Mouse (Mus musculus) heart, embryonic 16.5 days (tissue): ENCODE measurements at regions not wholly inside any gene's neighbourhood (a gene's known extent, or its start where the extent isn't known, plus 50 kb on each side); places are given as distances from the start of the nearest gene placed in this dataset.

Experiments used
- ATAC-seq: fragments of 200-750 bp; cut with Nextera tagmentation; replicated peaks from 2 replicates; pipeline ENCODE4 v1.8.0; 2017; ENCODE audit warnings: moderate number of reproducible peaks; ENCODE audit not compliant: insufficient read depth, low FRiP score; ENCODE audit errors: extremely low read depth
- H3K27ac ChIP-seq: fragments of 300-500 bp; sonication (generic); 2 replicates; pipeline ENCODE4 v1.5.1; 2014; ENCODE audit warnings: mild to moderate bottlenecking, low read length, control low read depth, moderate library complexity
- H3K27me3 ChIP-seq: fragments of 300-500 bp; sonication (generic); 2 replicates; pipeline ENCODE4 v1.6.1; 2014; ENCODE audit warnings: low read length, mixed read lengths; ENCODE audit not compliant: control insufficient read depth, insufficient read depth
- H3K36me3 ChIP-seq: fragments of 300-500 bp; sonication (generic); 2 replicates; pipeline ENCODE4 v1.6.1; 2014; ENCODE audit not compliant: control insufficient read depth, insufficient read depth
- H3K4me1 ChIP-seq: fragments of 300-500 bp; sonication (generic); 2 replicates; pipeline ENCODE4 v1.6.1; 2014; ENCODE audit warnings: low read length, mixed read lengths; ENCODE audit not compliant: control insufficient read depth, insufficient read depth
- H3K4me2 ChIP-seq: fragments of 300-500 bp; sonication (generic); 2 replicates; pipeline ENCODE4 v1.6.1; 2014; ENCODE audit warnings: low read depth, mild to moderate bottlenecking, control low read depth, low read length
- H3K4me3 ChIP-seq: fragments of 300-500 bp; sonication (generic); 2 replicates; pipeline ENCODE4 v1.5.1; 2014; ENCODE audit warnings: mild to moderate bottlenecking, control low read depth, low read length
- H3K9ac ChIP-seq: fragments of 300-500 bp; sonication (generic); 2 replicates; pipeline ENCODE4 v1.6.1; 2014; ENCODE audit warnings: low read length, control low read depth
- H3K9me3 ChIP-seq: fragments of 300-500 bp; sonication (generic); replicated peaks from 2 replicates; pipeline ENCODE4 v1.6.1; 2016; ENCODE audit warnings: low read length; ENCODE audit not compliant: control insufficient read depth
- WGBS: fragments of 180-500 bp; shearing (Covaris S2); extraction: QIAGEN DNeasy Blood & Tissue Kit; methylation state at CpG from one replicate; pipeline ENCODE4 v1.1.7; 2014; 5-methylcytosine and 5-hydroxymethylcytosine counted together

DNA sequence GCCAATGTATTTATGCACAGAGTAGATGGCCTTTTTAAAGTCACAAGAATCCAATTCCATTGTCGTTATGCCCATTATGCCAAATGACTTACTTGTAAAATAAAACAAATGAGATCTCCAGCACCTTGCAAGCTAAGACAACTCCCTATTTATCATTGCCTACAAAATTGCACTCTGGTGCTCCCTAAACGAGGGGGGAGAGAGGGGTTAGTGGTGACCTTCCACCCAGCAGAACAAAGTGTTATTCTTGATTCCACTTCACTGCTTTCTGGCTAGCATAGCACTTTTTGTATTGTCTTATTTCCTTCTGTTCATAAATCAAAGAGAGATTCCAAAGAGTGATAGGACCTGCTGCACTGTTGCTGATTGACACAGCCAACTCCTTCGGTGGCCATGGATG lies 300.6 kb downstream of the Hdgfl1 start:
- no peaks in the 10 kb centered on the region for H3K27me3 ChIP-seq
- 62% methylated on average over 3 of the region's 3 CpGs for WGBS
- no peak overlapping the region for H3K9ac ChIP-seq
- H3K27ac ChIP-seq, result no peak overlapping the region
- no peak overlapping the region for H3K4me3 ChIP-seq
- H3K9me3 ChIP-seq, result no peaks in the 10 kb centered on the region
- H3K36me3 ChIP-seq, result no peaks in the 10 kb centered on the region
- no peak overlapping the region for H3K4me2 ChIP-seq
- ATAC-seq, result no peak
- no peaks in the 10 kb centered on the region for H3K4me1 ChIP-seq

DNA sequence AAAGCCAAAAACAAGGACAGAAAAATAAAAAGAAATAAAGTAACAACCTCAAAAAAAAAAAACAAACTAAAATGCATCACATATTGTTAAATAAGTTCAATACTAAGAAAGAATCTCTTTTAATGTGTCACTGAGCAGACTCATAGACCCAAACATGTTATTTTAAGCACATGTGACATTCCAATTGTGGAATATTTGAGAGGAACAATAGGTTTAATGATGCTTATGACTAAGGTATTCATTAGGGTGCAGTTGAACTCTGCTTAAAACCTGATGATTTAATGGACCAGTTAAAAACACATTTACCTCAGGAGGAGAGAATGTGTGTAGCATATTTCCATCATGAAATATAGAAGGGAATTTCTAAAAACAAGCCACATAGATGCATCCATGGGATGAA lies 302.4 kb downstream of the Hdgfl1 start:
- Histone ChIP-seq H3K4me2 (no peak overlapping the region), H3K4me3 (no peak overlapping the region), H3K27ac (no peak overlapping the region), H3K36me3 (no peaks in the 10 kb centered on the region), H3K9me3 (no peaks in the 10 kb centered on the region), H3K27me3 (no peaks in the 10 kb centered on the region), H3K4me1 (no peaks in the 10 kb centered on the region), H3K9ac (no peak overlapping the region)
- ATAC-seq, result no peak

DNA sequence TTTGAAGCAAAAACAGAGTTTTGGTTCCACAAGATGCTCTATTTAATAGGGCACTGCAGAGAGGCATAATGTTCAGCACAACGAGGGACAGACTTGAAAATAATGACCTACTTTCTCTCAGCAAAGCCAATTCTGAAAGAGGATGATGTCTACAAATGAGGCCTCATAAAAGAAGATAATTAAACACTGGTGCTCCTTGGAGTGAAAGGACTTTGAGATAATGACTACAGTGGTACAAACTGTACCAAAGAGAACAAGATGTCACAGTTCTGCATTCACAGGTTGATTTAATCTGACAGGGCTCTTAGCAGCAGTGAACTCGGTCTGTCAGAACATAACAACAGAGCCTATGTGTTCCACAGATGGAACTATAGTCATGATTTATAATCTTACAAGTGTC lies 305.4 kb downstream of the Hdgfl1 start:
- Histone ChIP-seq H3K9me3 (no peaks in the 10 kb centered on the region), H3K4me1 (no peaks in the 10 kb centered on the region), H3K4me2 (no peak overlapping the region), H3K4me3 (no peak overlapping the region), H3K9ac (no peak overlapping the region), H3K36me3 (no peaks in the 10 kb centered on the region), H3K27me3 (no peaks in the 10 kb centered on the region), H3K27ac (no peak overlapping the region)
- 58% methylated on average over 2 of the region's 2 CpGs for WGBS
- ATAC-seq, result no peak

DNA sequence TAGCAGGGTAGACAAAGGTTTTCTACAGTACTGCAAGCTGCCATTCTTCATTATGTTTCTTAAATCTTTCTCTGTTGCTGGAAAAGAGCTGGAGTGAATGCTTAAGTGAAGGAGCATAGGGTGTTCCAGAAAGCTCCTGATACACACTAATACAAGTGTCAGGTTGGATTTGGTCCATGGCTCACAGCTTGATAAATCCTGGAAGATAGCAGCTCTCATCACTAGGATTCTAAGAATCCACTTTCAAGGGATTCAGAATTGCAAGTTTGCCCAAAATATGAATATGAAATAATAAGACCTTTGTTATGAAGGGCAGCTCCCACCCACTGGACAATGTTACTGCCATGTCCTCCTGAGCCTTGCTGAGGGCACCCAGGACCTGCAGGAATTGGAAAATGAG lies 305.9 kb downstream of the Hdgfl1 start:
- H3K36me3 ChIP-seq, result no peaks in the 10 kb centered on the region
- no peak overlapping the region for H3K9ac ChIP-seq
- H3K27me3 ChIP-seq, result no peaks in the 10 kb centered on the region
- H3K4me3 ChIP-seq, result no peak overlapping the region
- no peak overlapping the region for H3K27ac ChIP-seq
- no peaks in the 10 kb centered on the region for H3K9me3 ChIP-seq
- ATAC-seq, result no peak
- no peak overlapping the region for H3K4me2 ChIP-seq
- H3K4me1 ChIP-seq, result no peaks in the 10 kb centered on the region

DNA sequence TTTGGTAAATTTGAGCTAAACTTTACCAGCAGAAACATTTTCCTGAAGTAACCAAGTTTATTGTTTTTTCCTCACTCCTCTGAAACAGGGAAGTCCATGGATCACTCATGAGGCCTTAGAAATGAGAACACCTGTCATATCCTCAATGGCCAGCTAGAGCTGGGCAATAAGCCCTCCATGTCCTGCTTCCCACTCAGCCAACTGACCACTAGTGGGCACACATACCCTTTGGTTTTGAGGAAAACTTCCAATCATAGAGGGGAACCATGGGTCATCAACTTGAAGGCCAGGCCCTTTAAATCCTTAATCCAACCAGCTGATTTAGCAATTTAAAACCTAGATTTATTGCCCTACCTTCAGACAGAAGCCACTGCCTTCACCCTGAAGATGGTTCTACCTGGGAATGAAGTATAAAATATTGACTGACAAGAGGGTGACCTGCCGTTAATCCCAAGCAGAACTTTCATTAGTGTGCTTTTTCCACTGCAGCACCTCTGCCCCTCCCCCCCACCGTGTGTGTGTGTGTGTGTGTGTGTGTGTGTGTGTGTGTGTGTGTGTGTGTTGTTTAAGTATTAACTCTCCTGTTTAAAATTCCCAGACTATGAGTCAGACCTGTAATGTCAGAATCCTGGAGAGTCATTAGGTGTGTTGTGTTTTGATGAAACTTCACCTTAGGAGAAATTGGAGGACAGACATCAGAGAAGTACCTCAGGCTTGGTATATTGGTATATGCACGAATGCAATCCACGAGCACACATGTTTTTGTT lies 312.3 kb downstream of the Hdgfl1 start:
- ATAC-seq, result no peak

DNA sequence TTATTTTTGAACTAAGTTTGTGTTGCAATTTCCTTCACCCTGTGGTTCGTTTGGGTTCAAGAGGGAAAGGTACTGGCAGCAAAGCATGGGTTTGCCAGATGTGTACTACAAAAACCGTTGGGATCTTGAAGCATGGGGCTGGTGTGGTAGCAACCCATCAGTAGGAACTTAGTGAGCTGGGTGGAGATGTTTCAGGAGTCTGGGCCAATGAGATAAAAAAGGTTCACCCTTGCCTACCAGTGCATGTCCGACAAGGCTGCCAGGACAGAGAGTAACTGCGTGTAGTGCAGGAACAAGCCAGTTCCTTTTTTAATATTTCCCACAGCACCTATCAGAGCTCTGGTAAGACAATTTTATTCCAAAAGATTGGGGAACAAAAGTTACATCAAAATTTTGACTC lies 343.3 kb downstream of the Hdgfl1 start:
- WGBS, result 77% methylated on average over 4 of the region's 4 CpGs
- H3K4me2 ChIP-seq, result no peak overlapping the region
- H3K36me3 ChIP-seq, result no peaks in the 10 kb centered on the region
- H3K4me1 ChIP-seq, result no peaks in the 10 kb centered on the region
- no peak overlapping the region for H3K27ac ChIP-seq
- H3K4me3 ChIP-seq, result no peak overlapping the region
- H3K9me3 ChIP-seq, result no peaks in the 10 kb centered on the region
- H3K9ac ChIP-seq, result no peak overlapping the region
- ATAC-seq, result no peak
- no peaks in the 10 kb centered on the region for H3K27me3 ChIP-seq

More for the DNA sequence above, 312.3 kb downstream of the Hdgfl1 start:
- Histone ChIP-seq H3K27me3 (no peaks in the 10 kb centered on the region), H3K4me3 (no peak overlapping the region), H3K4me2 (no peak overlapping the region), H3K36me3 (no peaks in the 10 kb centered on the region), H3K4me1 (no peaks in the 10 kb centered on the region), H3K27ac (no peak overlapping the region), H3K9me3 (no peaks in the 10 kb centered on the region), H3K9ac (no peak overlapping the region)
- WGBS, result 63% methylated on average over 4 of the region's 4 CpGs

DNA sequence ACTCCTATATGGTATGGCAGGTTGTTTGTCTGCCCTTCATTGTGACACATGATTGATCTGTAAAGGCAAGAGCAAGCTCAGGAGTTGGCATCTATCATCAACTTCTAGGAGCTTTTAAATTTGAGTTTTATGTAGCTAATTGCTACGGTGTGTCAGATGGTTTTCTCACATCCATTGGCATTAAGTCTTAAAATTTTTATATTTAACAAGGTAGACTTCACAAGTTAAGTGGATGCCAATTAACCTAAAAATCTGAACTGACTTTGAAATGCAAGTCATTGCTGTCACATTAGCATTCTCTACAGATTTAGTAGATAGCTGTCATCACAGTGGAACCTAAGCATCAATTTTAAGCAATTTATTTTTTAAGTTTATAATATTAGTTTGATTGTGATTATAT lies 345.5 kb downstream of the Hdgfl1 start:
- no peaks in the 10 kb centered on the region for H3K27me3 ChIP-seq
- no peak overlapping the region for H3K27ac ChIP-seq
- no peak overlapping the region for H3K4me2 ChIP-seq
- H3K9me3 ChIP-seq, result no peaks in the 10 kb centered on the region
- H3K4me1 ChIP-seq, result no peaks in the 10 kb centered on the region
- no peak overlapping the region for H3K4me3 ChIP-seq
- ATAC-seq, result no peak
- no peaks in the 10 kb centered on the region for H3K36me3 ChIP-seq
- H3K9ac ChIP-seq, result no peak overlapping the region
- WGBS, result 81% methylated on average over 1 of the region's 1 CpGs

DNA sequence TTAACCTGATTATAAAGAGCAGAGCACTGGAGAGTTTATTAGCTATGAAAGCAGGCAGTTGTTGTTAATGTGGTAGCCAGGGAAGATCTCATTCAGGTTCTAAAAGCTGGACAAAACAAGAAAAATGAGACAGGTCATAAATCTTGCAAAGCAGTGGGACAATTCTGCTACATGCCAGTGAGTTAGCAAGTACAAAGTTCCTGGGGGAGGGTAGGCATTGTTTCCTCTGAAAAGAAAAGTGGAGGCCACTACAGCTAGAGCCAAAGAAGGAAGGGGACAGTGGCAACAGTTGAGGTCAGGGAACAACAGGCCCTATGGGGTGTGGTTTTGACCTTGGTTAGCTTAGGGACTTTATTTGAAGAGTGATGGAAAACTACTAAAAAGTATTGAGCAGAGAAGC lies 364.2 kb downstream of the Hdgfl1 start:
- no peak overlapping the region for H3K9ac ChIP-seq
- ATAC-seq, result no peak
- H3K9me3 ChIP-seq, result no peaks in the 10 kb centered on the region
- no peaks in the 10 kb centered on the region for H3K27me3 ChIP-seq
- H3K4me1 ChIP-seq, result no peaks in the 10 kb centered on the region
- no peak overlapping the region for H3K4me3 ChIP-seq
- H3K4me2 ChIP-seq, result no peak overlapping the region
- no peak overlapping the region for H3K27ac ChIP-seq
- no peaks in the 10 kb centered on the region for H3K36me3 ChIP-seq

DNA sequence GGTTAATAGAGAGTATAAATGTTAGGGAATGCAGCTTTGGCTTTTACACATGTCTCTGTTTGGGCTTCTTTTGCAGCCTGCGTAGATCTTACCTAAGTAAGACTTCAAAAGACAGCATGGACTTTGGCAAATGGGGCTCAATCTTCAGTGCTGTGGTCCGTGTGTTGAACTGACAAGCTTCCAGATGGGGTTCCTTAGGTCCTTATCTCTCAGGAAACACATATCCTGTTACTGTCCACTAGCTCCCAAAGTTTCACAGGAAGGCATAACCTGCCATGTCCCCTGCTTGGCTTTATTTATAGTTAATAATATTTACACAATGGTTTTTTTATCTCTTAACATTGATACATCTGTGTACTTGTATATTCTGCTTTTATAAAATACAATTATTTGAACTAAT lies 365.3 kb downstream of the Hdgfl1 start:
- H3K4me2 ChIP-seq, result no peak overlapping the region
- no peaks in the 10 kb centered on the region for H3K36me3 ChIP-seq
- no peak overlapping the region for H3K27ac ChIP-seq
- H3K4me1 ChIP-seq, result no peaks in the 10 kb centered on the region
- no peak for ATAC-seq
- no peak overlapping the region for H3K9ac ChIP-seq
- H3K27me3 ChIP-seq, result no peaks in the 10 kb centered on the region
- 50% methylated on average over 2 of the region's 2 CpGs for WGBS
- H3K4me3 ChIP-seq, result no peak overlapping the region
- no peaks in the 10 kb centered on the region for H3K9me3 ChIP-seq
